Mouse (Mus musculus): ENCODE data around the gene Auts2.

DNA sequence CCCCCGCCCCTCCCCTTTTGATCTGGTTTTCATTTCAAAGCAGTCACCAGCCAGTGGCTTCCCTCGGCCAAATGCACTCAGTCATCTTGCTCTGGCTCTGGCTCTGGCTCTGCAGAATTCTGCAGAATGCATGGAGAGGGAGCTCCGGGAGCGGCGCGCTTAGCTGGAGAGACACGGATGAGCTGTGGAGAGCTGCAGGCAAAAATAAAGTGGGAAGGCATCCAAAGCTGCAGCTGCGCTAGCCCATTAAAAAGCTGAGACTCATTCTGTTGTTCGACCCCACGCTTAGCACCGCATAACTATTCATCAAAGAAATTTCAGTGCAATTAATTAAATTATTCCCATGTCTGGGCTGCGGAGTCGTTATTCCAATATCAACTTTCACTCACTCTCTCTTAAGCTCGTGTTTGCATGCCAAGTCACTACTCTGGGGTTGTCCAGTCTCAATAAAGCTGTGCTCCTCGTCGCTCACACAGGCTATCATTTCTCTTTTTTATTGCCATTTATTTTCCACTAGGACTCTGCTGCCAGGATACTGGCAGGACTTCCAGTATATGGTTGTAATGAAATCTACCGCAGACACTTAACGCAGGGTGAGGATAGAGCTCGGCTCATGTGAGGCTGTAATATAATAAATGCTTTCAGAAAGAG, 468.3 kb downstream of the Auts2 start:
- TF ChIP-seq CTCF (IDR thresholded peaks at IDR 0.05) (no peak), EP300 (IDR thresholded peaks at IDR 0.05) (no peak)

All from lung, postnatal 0 days (tissue).